Mouse (Mus musculus): Measurements from ENCODE around the gene Eif3j1. TPM values are rescaled to one million over a fixed set of nuclear protein-coding genes. Genes with fewer than 3 reads are reported as not detected.
"Not testable (repeated sequence)": the region's sequence is repeated elsewhere in the genome, so short reads cannot be mapped to it uniquely, and the experiment has no call there.

The Eif3j1 gene
- polyA plus RNA-seq (2015; fragmentation: Nextera tagmentation; extraction: Ambion mirVana), result 11.4 and 14.8 TPM in 2 replicates

DNA sequence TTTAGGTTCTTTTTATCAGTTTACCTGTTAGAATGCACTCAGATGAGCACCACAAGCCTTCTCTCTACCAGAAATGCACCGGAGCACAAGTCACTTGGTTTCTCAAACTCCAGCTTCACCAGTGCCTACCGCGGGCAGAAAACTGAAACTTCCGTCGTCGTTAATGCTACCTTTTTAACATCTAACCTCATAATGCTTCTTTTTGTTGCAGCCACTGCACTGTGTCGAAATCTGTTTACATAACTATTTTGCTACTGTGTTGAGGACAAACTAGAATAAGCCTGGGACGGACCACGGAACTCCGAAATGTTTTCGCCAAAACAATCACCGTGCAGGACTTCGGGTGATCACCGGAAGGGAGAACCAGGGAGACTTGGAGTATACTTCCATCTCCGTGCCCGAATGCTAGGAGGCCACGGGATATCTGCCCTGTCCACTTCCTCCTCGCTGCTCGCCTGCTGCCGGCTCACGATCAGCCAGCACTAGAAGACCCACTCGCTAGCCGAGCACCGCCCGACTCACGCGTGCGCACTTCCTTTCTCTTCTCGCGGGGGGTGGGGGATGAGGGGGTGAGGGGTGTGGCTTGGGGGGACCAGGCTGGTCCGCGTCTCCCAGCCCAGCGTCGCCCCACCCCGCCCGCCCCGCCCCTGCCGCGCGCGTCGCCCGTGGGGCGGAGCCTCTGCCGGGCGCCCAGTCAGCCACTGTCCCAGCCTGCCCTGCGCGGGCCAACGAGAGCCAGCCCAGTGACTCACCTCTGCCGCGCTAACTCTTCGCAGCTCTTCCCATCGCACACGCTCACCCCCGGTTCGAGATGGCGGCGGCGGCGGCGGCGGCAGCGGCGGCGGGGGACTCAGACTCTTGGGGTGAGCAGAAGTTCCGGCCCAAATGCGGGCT lies at the start of gene Eif3j1:
Eif3j1 (plus strand) TSS at position 685 of the 894 bp plus-strand sequence.
- DNase-seq (ENCODE audit: low spot score), result peak; percentile 95

DNA sequence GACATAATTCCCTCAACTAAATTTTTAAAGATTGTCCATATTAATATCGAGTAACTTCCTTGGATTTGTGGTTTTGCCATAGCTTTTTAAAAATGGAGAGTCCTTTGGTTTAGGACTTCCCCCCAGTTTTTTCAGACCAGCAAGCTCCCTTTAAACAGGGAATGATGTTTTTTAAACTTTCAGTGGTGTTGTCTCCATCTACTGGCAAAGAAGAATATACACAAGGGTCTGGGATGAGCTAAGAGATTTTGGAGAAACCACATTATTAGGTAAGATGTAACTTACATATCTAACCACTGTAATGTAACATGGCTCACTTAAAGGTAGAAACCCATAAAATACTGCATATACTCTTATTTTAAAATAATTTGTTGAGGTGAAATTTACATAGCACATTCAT lies 32.6 kb upstream of the Eif3j1 start:
- peak; percentile 4 for DNase-seq (ENCODE audit: low spot score)

DNA sequence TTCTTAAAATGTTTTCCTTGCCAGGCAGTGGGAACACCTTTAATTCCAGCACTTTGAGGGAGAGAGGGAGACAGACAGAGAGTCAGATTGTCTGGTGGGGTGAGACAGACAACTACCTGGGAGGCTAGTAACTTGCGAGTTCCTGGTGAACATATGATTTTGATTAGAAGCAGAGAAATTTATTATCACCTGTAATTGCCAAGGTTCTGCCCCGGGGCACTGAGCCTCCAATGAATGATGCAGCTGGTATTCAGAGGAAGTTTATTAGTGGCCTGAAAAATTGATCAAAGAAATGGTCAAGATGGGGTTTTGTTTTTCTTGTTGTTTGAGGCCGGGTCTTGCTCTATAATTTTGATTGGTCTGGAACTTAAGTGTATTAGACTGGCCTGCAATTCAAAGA lies 19.5 kb upstream of the Eif3j1 start:
- DNase-seq (ENCODE audit: low spot score), result no peak

DNA sequence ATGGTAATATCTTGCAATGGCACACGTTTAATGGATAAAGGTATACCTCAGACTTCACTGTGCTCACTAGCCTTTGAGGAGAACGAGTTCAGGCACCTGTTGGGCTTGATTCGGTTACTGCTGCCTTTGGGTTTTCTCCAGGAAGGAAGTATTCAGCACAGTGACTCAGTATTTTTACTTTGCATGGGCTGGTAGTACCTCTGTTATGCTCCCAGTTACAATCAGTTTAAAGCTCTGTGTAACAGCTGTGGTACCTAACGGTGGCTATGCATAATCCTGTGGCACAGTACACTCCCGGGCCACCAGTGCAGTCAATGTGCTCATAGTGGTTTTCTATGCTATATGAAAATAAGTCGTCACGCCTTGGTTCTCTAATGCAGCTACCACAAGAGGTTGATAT lies 16.9 kb upstream of the Eif3j1 start:
- DNase-seq (ENCODE audit: low spot score), result no peak

DNA sequence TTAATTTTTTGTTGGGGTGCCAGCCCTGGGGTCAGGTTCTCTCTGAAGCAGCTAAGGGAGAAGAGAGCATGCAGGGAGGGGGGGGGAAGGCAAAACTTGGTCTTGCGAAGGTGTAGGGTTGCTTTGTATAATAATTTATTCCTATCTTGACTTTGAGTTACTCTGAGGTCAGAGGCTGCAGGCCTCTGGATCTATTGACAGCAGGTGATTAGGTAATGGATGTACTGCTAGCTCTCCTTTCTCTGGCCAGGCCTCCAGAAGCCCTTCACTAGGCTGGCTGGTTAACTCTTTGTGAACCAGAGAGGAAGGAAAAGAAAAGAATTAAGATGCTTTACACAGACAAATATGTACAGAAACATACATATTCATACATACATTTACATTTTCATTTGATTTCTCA lies 9.6 kb upstream of the Eif3j1 start:
- no peak for DNase-seq (ENCODE audit: low spot score)

DNA sequence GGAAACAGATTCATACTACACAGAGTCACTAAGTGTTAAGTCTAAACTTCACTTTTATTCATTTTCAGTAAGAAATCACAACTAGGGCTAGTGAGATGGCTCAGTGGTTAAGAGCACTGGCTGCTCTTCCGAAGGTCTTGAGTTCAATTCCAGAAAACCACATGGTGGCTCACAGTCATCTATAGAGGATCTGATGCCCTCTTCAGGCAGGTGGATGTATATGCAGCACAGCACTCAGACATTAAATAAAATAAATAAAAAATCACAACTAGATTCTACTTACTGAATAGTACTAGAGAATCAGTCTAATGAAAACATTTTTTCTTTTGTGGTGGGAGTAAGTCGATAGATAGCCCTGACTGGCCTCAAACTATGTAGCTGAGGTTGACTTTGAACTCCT lies 6.1 kb upstream of the Eif3j1 start:
- peak; percentile 33 for DNase-seq (ENCODE audit: low spot score)

DNA sequence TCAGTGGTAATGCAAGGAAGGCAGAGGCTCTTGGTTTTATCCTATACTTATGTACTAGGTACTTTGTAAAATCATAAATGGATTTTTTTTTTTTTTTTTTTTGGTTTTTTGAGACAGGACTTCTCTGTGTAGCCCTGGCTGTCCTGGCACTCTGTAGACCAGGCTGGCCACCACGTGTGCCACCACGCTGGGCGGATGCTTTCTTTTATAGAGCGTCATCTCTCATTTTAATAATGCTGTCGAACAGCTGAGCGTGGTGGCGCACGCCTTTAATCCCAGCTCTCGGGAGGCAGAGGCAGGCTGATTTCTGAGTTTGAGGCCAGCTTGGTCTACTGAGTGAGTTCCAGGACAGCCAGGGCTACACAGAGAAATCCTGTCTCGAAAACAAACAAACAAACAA lies 1.3 kb upstream of the Eif3j1 start:
- not testable (repeated sequence) for DNase-seq (ENCODE audit: low spot score)

DNA sequence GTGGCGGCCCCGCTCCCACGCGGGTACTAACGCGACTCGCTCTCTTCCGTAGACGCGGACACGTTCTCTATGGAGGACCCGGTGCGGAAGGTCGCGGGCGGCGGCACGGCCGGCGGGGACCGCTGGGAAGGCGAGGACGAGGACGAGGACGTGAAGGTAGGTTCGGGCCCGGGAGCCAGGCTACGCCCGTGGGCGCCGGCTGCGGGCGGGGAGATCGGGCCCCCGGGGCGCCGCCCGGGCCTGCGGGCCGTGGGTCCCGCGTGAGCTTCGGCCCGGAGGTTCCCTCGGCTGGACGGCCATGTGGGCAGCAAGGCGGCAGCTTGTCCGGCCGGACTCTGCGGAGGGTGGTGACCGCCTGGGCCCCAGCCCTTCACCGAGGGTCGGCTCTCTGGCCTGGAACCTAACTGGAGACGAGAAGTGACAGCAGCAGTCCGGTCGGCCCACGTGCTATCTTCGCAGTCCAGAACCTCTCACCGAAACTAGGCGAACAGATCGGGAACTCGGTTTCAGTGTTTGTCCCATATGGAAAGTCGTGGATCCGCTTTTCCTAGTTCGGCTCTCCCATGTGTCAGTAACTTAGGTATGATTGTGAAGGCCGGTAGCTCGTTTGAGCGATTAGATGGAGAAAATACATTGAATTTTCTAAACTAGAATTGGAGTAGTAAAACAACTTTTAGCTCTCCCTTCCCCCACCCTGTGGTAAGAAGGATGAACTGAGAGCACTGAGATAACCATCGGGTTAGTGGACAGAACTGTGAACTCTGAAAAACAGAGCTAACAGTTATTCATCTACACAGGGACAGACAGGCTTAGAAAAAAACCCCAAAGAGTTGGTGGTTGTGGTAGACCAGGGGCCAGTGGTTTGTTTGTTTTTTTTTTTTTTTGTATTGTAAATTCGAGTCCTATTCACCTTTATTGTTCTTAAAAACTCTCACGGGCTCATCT lies 682 bp downstream of the Eif3j1 start:
- DNase-seq (ENCODE audit: low spot score), result no peak

DNA sequence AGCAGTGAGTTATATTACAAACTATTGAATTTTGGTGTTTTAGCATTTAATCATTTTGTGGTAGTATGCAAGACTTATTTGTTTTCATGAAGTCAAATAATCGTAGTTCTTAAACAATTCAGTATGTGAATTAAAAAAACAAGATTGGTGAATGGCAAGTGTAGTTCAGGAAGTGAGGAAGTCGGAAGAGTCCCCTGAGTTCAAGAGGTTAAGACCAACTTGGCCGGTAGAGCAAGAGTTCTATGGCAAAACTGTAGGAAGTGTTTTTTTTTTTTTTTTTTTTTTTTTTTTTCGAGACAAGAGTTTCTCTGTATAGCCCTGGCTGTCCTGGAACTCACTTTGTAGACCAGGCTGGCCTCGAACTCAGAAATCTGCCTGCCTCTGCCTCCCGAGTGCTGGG lies 3.6 kb downstream of the Eif3j1 start:
- DNase-seq (ENCODE audit: low spot score), result no peak

DNA sequence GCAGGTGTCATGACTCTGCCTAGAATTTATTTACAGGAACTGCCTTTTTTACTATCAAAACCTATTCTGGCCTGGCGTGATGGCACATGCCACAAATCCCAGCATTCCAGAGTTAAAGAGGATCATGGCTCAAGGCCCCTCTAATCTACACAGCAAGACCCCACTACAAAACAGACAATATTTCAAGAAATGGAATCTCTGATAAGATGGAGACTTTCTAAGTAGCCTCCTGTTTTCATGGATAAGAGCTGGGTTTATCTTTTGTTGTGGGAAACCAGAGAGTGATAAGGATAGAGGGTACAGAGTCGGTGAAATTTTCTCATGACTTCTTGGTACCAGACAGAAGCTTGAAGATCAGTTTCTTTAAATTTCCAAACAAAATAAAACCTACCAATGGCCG lies 7.7 kb downstream of the Eif3j1 start:
- no peak for DNase-seq (ENCODE audit: low spot score)

DNA sequence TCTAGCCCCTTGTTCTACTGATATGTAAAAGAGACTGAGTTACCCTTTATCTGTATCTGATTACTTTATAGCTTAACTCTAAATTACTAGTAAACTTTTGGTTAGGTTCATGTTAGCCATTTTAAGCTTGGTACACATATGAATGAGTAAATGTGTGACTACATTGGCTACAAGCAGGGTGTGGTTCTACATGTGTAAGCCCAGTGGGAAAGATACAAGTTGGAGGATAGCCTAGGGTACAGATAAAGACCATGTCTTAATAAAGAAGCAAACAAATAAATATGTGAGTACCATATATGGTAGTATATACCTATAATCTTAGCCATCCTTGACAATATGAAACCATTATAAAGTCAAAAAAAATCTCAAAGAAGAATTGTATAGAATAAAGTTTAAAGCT lies 15.6 kb downstream of the Eif3j1 start:
- no peak for DNase-seq (ENCODE audit: low spot score)

DNA sequence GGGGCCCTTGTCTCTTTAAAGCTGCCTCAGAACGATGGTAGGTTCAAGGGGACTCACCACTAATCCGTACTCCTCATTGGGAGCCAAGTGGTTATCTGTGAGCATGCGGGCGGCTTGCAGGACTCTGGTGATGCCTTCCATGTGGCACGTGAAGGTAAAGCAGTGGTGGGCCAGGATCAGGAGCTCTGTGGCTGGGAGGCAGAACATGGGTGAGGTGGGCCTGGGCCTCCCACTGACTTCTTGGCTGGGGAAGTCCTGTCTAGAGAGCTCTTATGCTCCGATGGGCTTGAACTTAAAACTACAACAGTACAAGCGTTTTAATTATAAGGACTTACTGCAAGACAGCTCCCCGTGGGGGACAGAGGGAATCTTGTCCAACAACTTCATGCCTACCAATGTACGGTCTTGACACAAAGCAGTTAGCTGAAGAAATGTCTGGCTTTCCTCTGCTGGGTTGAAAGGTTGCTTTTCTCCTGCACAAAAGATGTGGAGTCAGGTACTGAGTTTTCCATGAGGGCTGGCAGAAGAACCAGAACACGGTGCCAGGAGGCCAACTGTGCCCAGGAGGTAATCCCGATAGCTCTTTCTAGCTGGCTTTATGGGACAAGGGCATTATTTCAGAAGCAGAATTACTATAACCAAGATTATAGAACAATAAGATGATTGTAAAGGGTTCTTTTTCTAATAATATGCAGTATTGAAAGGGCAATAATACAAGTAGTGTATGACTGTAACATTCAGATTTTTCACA lies 31.2 kb downstream of the Eif3j1 start:
- DNase-seq (ENCODE audit: low spot score), result no peak

DNA sequence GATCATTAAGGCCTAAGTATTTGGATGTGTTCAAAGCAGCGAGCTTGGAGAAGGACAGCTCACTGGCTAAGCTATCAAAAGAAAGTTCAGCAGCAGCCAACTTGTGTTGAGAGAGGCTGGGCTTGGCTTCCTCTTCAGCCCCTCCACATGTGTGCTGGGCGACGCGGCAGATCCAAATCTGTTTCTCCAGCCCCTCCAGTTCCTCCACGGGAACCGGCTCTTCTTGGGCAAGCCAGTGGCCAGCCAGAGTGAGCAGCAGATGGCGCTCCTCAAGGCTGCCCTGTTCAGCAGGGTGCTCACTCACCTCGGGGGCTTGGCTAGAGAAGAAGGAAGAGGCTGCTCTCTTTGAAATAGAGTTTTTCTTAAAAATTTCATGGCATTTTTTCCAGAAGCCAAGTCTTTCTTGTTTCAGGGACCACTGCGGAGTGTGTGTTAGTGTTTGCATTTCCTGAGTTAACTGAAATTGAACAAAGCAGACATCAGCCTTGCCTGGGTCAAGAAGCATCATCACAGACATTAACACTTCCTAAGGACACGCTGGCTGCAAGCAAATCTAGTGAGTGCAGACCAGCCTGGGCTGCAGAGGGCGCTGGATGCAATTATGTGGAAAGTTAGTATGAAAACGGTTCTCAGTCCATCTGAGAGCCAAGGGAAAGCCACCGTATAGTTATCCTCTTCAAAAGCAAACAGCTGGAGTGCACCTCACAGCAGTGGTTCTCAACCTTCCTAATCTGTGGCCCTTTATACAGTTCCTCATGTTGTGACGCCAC lies 37.0 kb downstream of the Eif3j1 start:
- DNase-seq (ENCODE audit: low spot score), result no peak

DNA sequence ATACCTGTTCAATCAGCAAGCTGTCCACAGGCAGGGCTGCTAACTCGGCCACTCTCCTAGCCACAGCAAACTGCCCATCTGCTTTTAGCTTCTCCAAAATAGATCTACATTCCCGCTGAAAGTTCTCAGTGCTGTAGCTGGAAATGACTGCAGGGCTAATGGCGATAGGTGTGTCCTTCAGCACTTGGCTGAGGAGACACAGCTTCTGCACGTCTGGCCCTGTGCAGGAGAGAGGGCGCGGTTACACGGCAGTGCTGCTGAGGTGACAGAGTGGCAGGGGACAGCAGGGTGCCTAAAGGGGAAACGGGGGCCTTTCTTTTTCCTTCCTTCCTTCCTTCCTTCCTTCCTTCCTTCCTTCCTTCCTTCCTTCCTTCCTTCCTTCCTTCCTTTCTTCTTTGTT lies 37.9 kb downstream of the Eif3j1 start:
- DNase-seq (ENCODE audit: low spot score), result no peak

DNA sequence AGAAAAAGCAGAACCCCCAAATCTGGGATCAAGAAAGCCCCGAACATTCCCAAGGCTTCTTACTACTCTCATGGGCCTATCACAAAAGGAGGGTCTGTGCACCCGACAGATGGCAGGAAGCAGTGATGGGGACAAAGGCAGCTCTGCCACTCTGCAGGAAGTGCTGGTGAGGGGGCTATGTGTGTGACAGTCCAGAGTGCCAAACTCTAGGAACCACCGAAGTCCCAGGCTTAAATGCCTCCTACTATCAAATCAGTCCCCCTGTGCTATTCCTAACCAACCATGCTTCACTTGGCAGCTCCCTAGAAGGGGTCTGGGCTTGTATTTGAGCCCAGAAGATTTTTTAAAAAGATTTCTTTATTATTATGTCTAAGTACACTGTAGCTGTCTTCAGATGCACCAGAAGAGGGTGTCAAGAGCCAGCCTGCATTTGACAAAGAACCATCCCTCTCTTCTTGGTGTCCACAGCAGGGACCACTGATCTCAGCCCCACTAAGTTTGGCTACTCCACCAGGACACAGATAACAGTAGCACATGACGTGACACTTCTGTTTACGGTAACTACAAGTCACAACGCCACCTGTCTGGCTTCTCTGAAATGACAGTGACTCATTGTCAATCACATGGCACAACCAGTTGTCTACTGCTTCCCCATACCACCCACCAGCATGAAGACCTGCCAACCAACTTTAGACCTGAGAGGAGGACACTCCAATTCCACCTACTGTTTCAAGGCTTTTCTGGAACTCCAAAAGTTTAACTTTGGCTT lies 41.0 kb downstream of the Eif3j1 start:
- DNase-seq (ENCODE audit: low spot score), result peak; percentile 18

DNA sequence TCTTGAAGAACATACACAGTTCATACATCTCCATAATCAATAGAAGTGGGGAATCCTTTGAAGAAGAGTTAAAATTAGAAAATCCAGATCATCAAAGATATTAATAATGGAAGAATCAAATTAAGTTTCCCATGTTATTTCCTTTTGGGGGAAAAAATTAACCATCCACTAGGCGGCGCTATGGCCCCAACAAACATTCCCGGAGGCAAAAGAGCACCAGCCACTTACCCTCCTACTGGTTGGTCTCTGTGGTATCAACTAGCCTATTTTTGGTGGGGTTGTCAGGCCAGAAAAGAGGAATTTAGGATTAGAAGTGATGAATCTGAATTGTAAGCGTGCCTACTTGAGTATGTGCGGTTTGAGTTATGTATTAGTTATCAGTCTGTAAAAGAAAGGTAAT lies 41.6 kb downstream of the Eif3j1 start:
- DNase-seq (ENCODE audit: low spot score), result peak; percentile 64

DNA sequence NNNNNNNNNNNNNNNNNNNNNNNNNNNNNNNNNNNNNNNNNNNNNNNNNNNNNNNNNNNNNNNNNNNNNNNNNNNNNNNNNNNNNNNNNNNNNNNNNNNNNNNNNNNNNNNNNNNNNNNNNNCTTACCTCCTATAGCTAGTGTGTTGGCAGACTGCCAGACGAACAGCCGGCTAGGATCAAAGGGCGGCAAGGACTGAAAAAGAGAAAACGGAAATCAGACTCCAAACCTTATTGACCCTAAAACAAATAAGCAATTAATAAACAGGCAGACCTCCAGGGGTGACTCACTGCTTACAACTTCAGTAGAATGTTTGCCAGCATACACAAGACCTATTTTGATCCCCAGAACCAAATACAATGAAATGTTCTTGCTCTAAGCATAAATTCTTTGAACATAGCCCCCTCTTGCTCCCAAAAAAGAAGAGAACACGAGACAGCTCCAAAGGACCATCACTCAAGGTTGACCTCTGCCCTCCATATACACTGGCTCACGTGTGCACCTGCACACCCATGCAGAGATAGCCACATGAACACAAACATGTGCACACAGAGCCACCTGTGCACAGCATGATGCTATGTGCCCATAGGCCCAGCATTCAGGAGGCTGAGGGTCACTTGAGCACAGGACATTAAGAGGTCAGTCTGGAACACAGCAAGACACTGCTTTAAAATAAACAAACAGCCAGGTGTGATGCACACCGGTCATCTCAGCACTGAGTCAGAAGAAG lies 53.5 kb downstream of the Eif3j1 start:
- DNase-seq (ENCODE audit: low spot score), result no peak

DNA sequence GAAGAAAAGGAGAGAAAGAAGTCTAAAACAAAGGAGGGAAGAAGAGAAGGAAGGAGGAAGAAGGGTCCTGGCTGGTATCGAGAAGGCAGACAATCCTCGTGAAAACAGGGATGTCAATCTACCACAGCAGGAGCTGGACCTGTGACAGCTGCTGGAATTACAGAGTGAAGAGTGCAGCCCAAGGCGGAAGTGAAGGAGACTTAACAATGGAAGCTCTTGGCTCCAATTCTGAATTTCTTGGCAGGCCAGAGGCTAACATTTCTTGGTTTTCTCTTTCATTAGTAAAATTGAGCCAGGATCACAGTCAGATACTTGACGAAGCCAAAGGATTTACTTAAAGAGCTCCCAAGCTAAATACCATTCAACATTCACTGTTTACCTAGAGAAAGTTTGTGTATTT lies 58.1 kb downstream of the Eif3j1 start:
- DNase-seq (ENCODE audit: low spot score), result no peak

DNA sequence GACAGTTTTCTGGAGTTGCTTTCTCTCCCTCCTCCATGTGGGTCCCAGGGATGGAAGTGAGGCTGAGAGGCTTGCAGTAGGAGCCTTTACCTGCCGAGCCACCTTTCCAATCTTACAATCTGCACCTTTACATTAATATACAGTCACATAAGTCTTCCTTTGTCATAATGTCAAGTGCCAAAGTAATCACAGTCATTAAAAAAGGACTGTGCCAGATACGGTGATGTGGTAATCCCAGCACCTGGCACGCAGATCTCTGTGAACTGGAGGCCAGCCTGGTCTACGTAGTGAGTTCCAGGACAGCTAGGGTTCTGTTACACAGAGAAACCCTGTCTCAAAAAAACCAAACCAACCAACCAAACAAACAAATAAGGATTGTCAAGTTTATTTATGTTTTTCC lies 65.5 kb downstream of the Eif3j1 start:
- no peak for DNase-seq (ENCODE audit: low spot score)
